Mouse (Mus musculus): ENCODE measurements at regions not wholly inside any gene's neighbourhood (a gene's known extent, or its start where the extent isn't known, plus 50 kb on each side); places are given as distances from the start of the nearest gene placed in this dataset.

- TF ChIP-seq CTCF (IDR thresholded peaks at IDR 0.05; ENCODE audit: low read depth, low read length) (no peak), POLR2A (IDR thresholded peaks at IDR 0.05; ENCODE audit: extremely low read depth, insufficient read depth, low read length) (no peak)
Observed at GRCm38 (mm10) chr3:40179726-40180317, 351.3 kb upstream of the Intu start.

Data from liver, adult 2 months (tissue).